Mouse (Mus musculus) midbrain, embryonic 11.5 days (tissue): ENCODE results near the gene Cdk2ap2. TPM values are rescaled to one million over a fixed set of nuclear protein-coding genes. Genes with fewer than 3 reads are reported as not detected.

ENCODE experiments used
- ATAC-seq: fragments of 200-750 bp; cut with Nextera tagmentation; 2 replicates; pipeline ENCODE4 v1.8.0; 2017; ENCODE audit warnings: moderate TSS enrichment, moderate library complexity; ENCODE audit not compliant: low FRiP score
- DNase-seq: peaks from one replicate; pipeline ENCODE4 v3.0.0; 2015; ENCODE audit warnings: low spot score; ENCODE audit errors: missing footprints
- H3K27ac ChIP-seq: fragments of 300-500 bp; sonication (generic); 2 replicates; pipeline ENCODE4 v1.5.1; 2014; ENCODE audit warnings: low read depth, low read length
- H3K27me3 ChIP-seq: fragments of 300-500 bp; sonication (generic); 2 replicates; pipeline ENCODE4 v1.6.1; 2014; ENCODE audit warnings: mild to moderate bottlenecking, low read length, moderate library complexity, mixed read lengths; ENCODE audit not compliant: control insufficient read depth, insufficient read depth
- H3K36me3 ChIP-seq: fragments of 300-500 bp; sonication (generic); 2 replicates; pipeline ENCODE4 v1.6.1; 2014; ENCODE audit warnings: mild to moderate bottlenecking, low read length, moderate library complexity, mixed read lengths; ENCODE audit not compliant: control insufficient read depth, insufficient read depth
- H3K4me1 ChIP-seq: fragments of 300-500 bp; sonication (generic); 2 replicates; pipeline ENCODE4 v1.6.1; 2014; ENCODE audit warnings: low read length; ENCODE audit not compliant: control insufficient read depth, insufficient read depth
- H3K4me2 ChIP-seq: fragments of 300-500 bp; sonication (generic); 2 replicates; pipeline ENCODE4 v1.6.1; 2014; ENCODE audit warnings: mild to moderate bottlenecking, moderate library complexity
- H3K4me3 ChIP-seq: fragments of 300-500 bp; sonication (generic); 2 replicates; pipeline ENCODE4 v1.5.1; 2014; ENCODE audit warnings: low read depth, low read length
- H3K9ac ChIP-seq: fragments of 300-500 bp; sonication (generic); 2 replicates; pipeline ENCODE4 v1.6.1; 2014; ENCODE audit warnings: low read length
- H3K9me3 ChIP-seq: fragments of 300-500 bp; sonication (generic); 2 replicates; pipeline ENCODE4 v1.6.1; 2016; ENCODE audit warnings: low read length; ENCODE audit not compliant: control insufficient read depth
- WGBS: fragments of 180-500 bp; shearing (Covaris S2); extraction: QIAGEN DNeasy Blood & Tissue Kit; methylation state at CpG from one replicate; pipeline ENCODE4 v1.1.7; 2014; 5-methylcytosine and 5-hydroxymethylcytosine counted together
- polyA plus RNA-seq: library from polyadenylated mRNA; unstranded; fragments of >200 nt; fragmentation: Nextera tagmentation; extraction: Ambion mirVana; gene quantifications from 2 replicates; pipeline ENCODE4 v1.2.1, GENCODE M21; 2014

Cdk2ap2 gene
- polyA plus RNA-seq, 1 experiment from 2014 or later = 73.5 TPM

- no peak overlapping the region for H3K27ac ChIP-seq
- ATAC-seq = no peak
- H3K4me2 ChIP-seq = no peak overlapping the region
- no peak overlapping the region for H3K9ac ChIP-seq
- no peaks in the 10 kb centered on the region for H3K9me3 ChIP-seq
- H3K4me3 ChIP-seq = no peak overlapping the region
- H3K4me1 ChIP-seq = no peaks in the 10 kb centered on the region
- no peaks in the 10 kb centered on the region for H3K27me3 ChIP-seq
- DNase-seq = peak; percentile 39
- WGBS = 79% methylated on average over 6 of the region's 6 CpGs
- no peaks in the 10 kb centered on the region for H3K36me3 ChIP-seq
Measured at GRCm38 (mm10) chr19:4072706-4073424, 24.1 kb upstream of the Cdk2ap2 start.

GRCm38 (mm10) chr19:4075531-4075930 is 21.5 kb upstream of the Cdk2ap2 start:
- H3K36me3 ChIP-seq = no peaks in the 10 kb centered on the region
- H3K9ac ChIP-seq = no peak overlapping the region
- H3K4me1 ChIP-seq = no peaks in the 10 kb centered on the region
- no peak overlapping the region for H3K4me2 ChIP-seq
- H3K4me3 ChIP-seq = no peak overlapping the region
- H3K9me3 ChIP-seq = no peaks in the 10 kb centered on the region
- no peaks in the 10 kb centered on the region for H3K27me3 ChIP-seq
- DNase-seq (no peak), ATAC-seq (no peak)
- H3K27ac ChIP-seq = no peak overlapping the region
- 90% methylated on average over 1 of the region's 1 CpGs for WGBS

- no peak overlapping the region for H3K9ac ChIP-seq
- H3K9me3 ChIP-seq = no peaks in the 10 kb centered on the region
- no peak overlapping the region for H3K4me3 ChIP-seq
- no peaks in the 10 kb centered on the region for H3K36me3 ChIP-seq
- no peaks in the 10 kb centered on the region for H3K4me1 ChIP-seq
- H3K27me3 ChIP-seq = no peaks in the 10 kb centered on the region
- 82% methylated on average over 1 of the region's 1 CpGs for WGBS
- H3K4me2 ChIP-seq = no peak overlapping the region
- ATAC-seq (no peak), DNase-seq (no peak)
- H3K27ac ChIP-seq = no peak overlapping the region
Measured at GRCm38 (mm10) chr19:4079594-4079993, 17.4 kb upstream of the Cdk2ap2 start.

- H3K36me3 ChIP-seq = no peaks in the 10 kb centered on the region
Measured at GRCm38 (mm10) chr19:4080511-4081009, 16.4 kb upstream of the Cdk2ap2 start.

GRCm38 (mm10) chr19:4081394-4081793 is 15.6 kb upstream of the Cdk2ap2 start, which contains the start of gene Cabp2:
Gene Cabp2 (plus strand): TSS chr19:4081578.
- Histone ChIP-seq H3K27ac (no peak within 1 kb of the TSS), H3K9ac (no peak within 1 kb of the TSS), H3K4me3 (no peak within 1 kb of the TSS), H3K4me1 (no peaks in the 10 kb centered on the region), H3K27me3 (no peaks in the 10 kb centered on the region), H3K36me3 (no peaks in the 10 kb centered on the region), H3K4me2 (no peak within 1 kb of the TSS), H3K9me3 (no peaks in the 10 kb centered on the region)
- ATAC-seq = no peak
- WGBS = 63% methylated on average over 3 of the region's 3 CpGs
- no peak for DNase-seq

More at GRCm38 (mm10) chr19:4080511-4081009, 16.4 kb upstream of the Cdk2ap2 start:
- H3K9ac ChIP-seq = no peak overlapping the region
- DNase-seq (peak; percentile 72), ATAC-seq (no peak)
- no peak overlapping the region for H3K4me3 ChIP-seq
- H3K4me2 ChIP-seq = no peak overlapping the region
- H3K27ac ChIP-seq = no peak overlapping the region
- whole genome bisulfite sequencing = 68% methylated on average over 8 of the region's 8 CpGs
- H3K27me3 ChIP-seq = no peaks in the 10 kb centered on the region
- no peaks in the 10 kb centered on the region for H3K9me3 ChIP-seq
- no peaks in the 10 kb centered on the region for H3K4me1 ChIP-seq

- 85% methylated on average over 11 of the region's 11 CpGs for WGBS
- Histone ChIP-seq H3K36me3 (no peaks in the 10 kb centered on the region), H3K4me2 (no peak overlapping the region), H3K9me3 (no peaks in the 10 kb centered on the region), H3K27me3 (no peaks in the 10 kb centered on the region), H3K27ac (no peak overlapping the region), H3K4me3 (no peak overlapping the region), H3K4me1 (no peaks in the 10 kb centered on the region), H3K9ac (no peak overlapping the region)
- no peak for DNase-seq
- no peak for ATAC-seq
Measured at GRCm38 (mm10) chr19:4082219-4082965, 14.6 kb upstream of the Cdk2ap2 start.

- no peak overlapping the region for H3K4me2 ChIP-seq
- H3K27ac ChIP-seq = no peak overlapping the region
- ATAC-seq (no peak), DNase-seq (no peak)
- no peaks in the 10 kb centered on the region for H3K36me3 ChIP-seq
- WGBS = 72% methylated on average over 7 of the region's 7 CpGs
- no peak overlapping the region for H3K4me3 ChIP-seq
- no peaks in the 10 kb centered on the region for H3K27me3 ChIP-seq
- no peak overlapping the region for H3K9ac ChIP-seq
- no peaks in the 10 kb centered on the region for H3K4me1 ChIP-seq
- H3K9me3 ChIP-seq = no peaks in the 10 kb centered on the region
Measured at GRCm38 (mm10) chr19:4083316-4083715, 13.7 kb upstream of the Cdk2ap2 start.

- no peaks in the 10 kb centered on the region for H3K9me3 ChIP-seq
- no peaks in the 10 kb centered on the region for H3K27me3 ChIP-seq
- no peak for ATAC-seq
- 40% methylated on average over 8 of the region's 8 CpGs for WGBS
- H3K4me3 ChIP-seq = no peak overlapping the region
- H3K36me3 ChIP-seq = no peaks in the 10 kb centered on the region
- no peaks in the 10 kb centered on the region for H3K4me1 ChIP-seq
- H3K9ac ChIP-seq = no peak overlapping the region
- H3K4me2 ChIP-seq = no peak overlapping the region
- no peak for DNase-seq
- no peak overlapping the region for H3K27ac ChIP-seq
Measured at GRCm38 (mm10) chr19:4083826-4084225, 13.2 kb upstream of the Cdk2ap2 start.

GRCm38 (mm10) chr19:4084984-4085383 is 12.0 kb upstream of the Cdk2ap2 start:
- 86% methylated on average over 1 of the region's 1 CpGs for WGBS
- Histone ChIP-seq H3K36me3 (no peaks in the 10 kb centered on the region), H3K9me3 (no peaks in the 10 kb centered on the region), H3K27me3 (no peaks in the 10 kb centered on the region), H3K27ac (no peak overlapping the region), H3K9ac (no peak overlapping the region), H3K4me3 (no peak overlapping the region), H3K4me2 (no peak overlapping the region), H3K4me1 (no peaks in the 10 kb centered on the region)
- DNase-seq = no peak
- ATAC-seq = no peak
